Mouse (Mus musculus): ENCODE measurements around the gene Diexf.

DNA sequence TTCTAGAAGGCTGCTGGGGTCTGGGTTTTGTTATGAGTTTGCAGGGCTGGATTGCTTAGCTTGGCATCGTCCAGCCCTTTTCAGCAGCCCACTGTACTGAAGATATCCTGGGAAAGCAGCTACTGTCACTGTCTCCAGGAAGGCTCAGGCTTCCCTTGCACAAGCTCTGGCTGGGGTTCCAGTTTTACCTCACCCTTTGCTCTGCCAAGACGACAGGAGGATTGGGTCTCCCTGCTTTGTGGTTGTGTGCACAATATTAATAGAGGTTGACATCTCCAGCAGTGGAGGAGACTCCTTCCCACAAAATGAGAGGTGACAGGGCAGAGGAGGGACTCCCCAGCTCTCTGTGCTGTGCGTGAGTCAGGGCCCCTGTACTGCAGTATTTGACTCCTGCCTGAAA is 19.2 kb upstream of the Diexf start:
- TF ChIP-seq POLR2A (IDR thresholded peaks at IDR 0.05; ENCODE audit: control insufficient read depth, extremely low read depth, insufficient read depth, low read length, poor library complexity) (no peak), CTCF (IDR thresholded peaks at IDR 0.05; ENCODE audit: borderline replicate concordance, control insufficient read depth, extremely low read depth, insufficient read depth, low read length, poor library complexity) (no peak)
